Mouse (Mus musculus) heart, postnatal 0 days (tissue): ENCODE measurements at regions not wholly inside any gene's neighbourhood (a gene's known extent, or its start where the extent isn't known, plus 50 kb on each side); places are given as distances from the start of the nearest gene placed in this dataset.

Experiments
- CTCF ChIP-seq: IDR thresholded peaks from 2 replicates; pipeline ENCODE4 v1.5.1; 2016; ENCODE audit warnings: antibody characterized with exemption, control low read depth, low read depth
- EP300 ChIP-seq: IDR thresholded peaks from 2 replicates; pipeline ENCODE4 v1.6.1; 2016; ENCODE audit warnings: antibody characterized with exemption, low read depth

DNA sequence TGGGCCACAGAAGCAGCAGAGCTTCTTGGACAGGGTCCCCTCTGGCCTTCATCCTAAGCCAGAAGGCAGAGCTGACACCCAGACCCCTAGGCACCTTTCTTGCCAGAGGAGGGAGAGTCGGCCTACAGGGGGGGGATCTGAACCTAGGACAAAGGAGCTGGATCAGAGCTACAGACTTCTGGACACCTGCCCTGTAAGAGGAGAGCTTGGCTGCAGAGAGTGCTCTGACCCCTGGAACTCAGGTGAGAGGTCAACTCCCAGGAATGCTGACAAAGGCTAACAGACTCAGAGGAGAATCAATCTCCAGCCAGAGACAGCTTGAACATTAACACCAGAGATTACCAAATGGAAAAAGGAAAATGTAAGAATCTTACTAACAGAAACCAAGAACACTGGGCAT is 335.5 kb upstream of the Tmem229a start:
- TF ChIP-seq CTCF, result no peak
- no peak for TF ChIP-seq EP300
